Comparison of ENCODE assay signal across 9 mouse cellular contexts in genomic region chr1:171478968-171479367, GRCm38 (mm10). TPM values are rescaled to one million over a fixed set of nuclear protein-coding genes. Genes with fewer than 3 reads are reported as not detected.
A peak's percentile ranks its signal among the peaks of the same experiment; 100 is the strongest.
DNase-seq lines count a peak whose midpoint lies in the region; ATAC-seq and TF ChIP-seq lines count a peak whose summit lies in the region.
"Had no signal": no experiment of that assay in that cellular context is flagged by ENCODE, and none has a peak within 500 bp of the region (broad histone marks: within the 10 kb centered on the region; RNA-seq: fewer than 3 reads in every experiment).

No protein-coding gene starts in this region.

- H3K9ac ChIP-seq in intestine, embryonic 14.5 days (ENCODE audit: low read length), result no peak overlapping the region
- no peak overlapping the region for H3K9ac ChIP-seq in intestine, embryonic 16.5 days (ENCODE audit: low read depth, low read length)
- H3K9ac ChIP-seq in midbrain, postnatal 0 days (replicated peaks; ENCODE audit: low read length, poor library complexity, severe bottlenecking), result no peak overlapping the region
- no peak overlapping the region for H3K9ac ChIP-seq in stomach, postnatal 0 days (ENCODE audit: low read length)

- peaks cover 9% of the 10 kb centered on the region for H3K9me3 ChIP-seq in intestine, embryonic 14.5 days (ENCODE audit: control insufficient read depth, low read length)
- no peaks in the 10 kb centered on the region for H3K9me3 ChIP-seq in intestine, embryonic 16.5 days (ENCODE audit: control insufficient read depth, low read length)
- H3K9me3 ChIP-seq in midbrain, postnatal 0 days (ENCODE audit: low read length), result no peaks in the 10 kb centered on the region
- H3K9me3 ChIP-seq in stomach, postnatal 0 days (ENCODE audit: control insufficient read depth, low read length), result no peaks in the 10 kb centered on the region

- H3K4me1 ChIP-seq in intestine, embryonic 14.5 days (replicated peaks; ENCODE audit: control insufficient read depth, insufficient read depth, low read length), result no peaks in the 10 kb centered on the region
- H3K4me1 ChIP-seq in intestine, embryonic 16.5 days (ENCODE audit: control insufficient read depth, insufficient read depth, low read length), result no peaks in the 10 kb centered on the region
- H3K4me1 ChIP-seq in midbrain, postnatal 0 days (ENCODE audit: insufficient read depth, low read length), result no peaks in the 10 kb centered on the region
- no peaks in the 10 kb centered on the region for H3K4me1 ChIP-seq in stomach, postnatal 0 days (replicated peaks; ENCODE audit: control insufficient read depth, insufficient read depth)

- H3K27me3 ChIP-seq in intestine, embryonic 14.5 days (replicated peaks; ENCODE audit: control insufficient read depth, insufficient read depth, low read length), result no peaks in the 10 kb centered on the region
- no peaks in the 10 kb centered on the region for H3K27me3 ChIP-seq in intestine, embryonic 16.5 days (replicated peaks; ENCODE audit: control insufficient read depth, insufficient read depth, low read length)
- no peaks in the 10 kb centered on the region for H3K27me3 ChIP-seq in midbrain, postnatal 0 days (ENCODE audit: insufficient read depth, low read length)
- H3K27me3 ChIP-seq in stomach, postnatal 0 days (ENCODE audit: control insufficient read depth, insufficient read depth, low read length), result no peaks in the 10 kb centered on the region

- no peak overlapping the region for H3K4me3 ChIP-seq in intestine, embryonic 14.5 days (ENCODE audit: low read depth, low read length)
- no peak overlapping the region for H3K4me3 ChIP-seq in intestine, embryonic 16.5 days (ENCODE audit: low read length)
- no peak overlapping the region for H3K4me3 ChIP-seq in midbrain, postnatal 0 days (ENCODE audit: low read depth, low read length)
- H3K4me3 ChIP-seq in stomach, postnatal 0 days (ENCODE audit: low read depth, low read length), result no peak overlapping the region

- no peak overlapping the region for H3K4me2 ChIP-seq in intestine, embryonic 14.5 days (ENCODE audit: low read length)
- H3K4me2 ChIP-seq in intestine, embryonic 16.5 days (ENCODE audit: low read depth, low read length), result no peak overlapping the region
- no peak overlapping the region for H3K4me2 ChIP-seq in midbrain, postnatal 0 days (ENCODE audit: low read depth, low read length, poor library complexity, severe bottlenecking)
- no peak overlapping the region for H3K4me2 ChIP-seq in stomach, postnatal 0 days (replicated peaks; ENCODE audit: low read depth)

- intact Hi-C loops in left cerebral cortex, postnatal 4 days (cut with DNase I), result loop anchor here (5.0 kb wide), 1 partner anchor 117 kb away; the partner anchor contains the start of gene Klhdc9

- TF ChIP-seq EP300 in stomach, postnatal 0 days (optimal IDR thresholded peaks at IDR 0.05), result no peak

- no peaks in the 10 kb centered on the region for H3K36me3 ChIP-seq in intestine, embryonic 14.5 days (ENCODE audit: control insufficient read depth, insufficient read depth, low read length)
- no peaks in the 10 kb centered on the region for H3K36me3 ChIP-seq in intestine, embryonic 16.5 days (ENCODE audit: control insufficient read depth, insufficient read depth, low read length)
- no peaks in the 10 kb centered on the region for H3K36me3 ChIP-seq in midbrain, postnatal 0 days (ENCODE audit: insufficient read depth, low read length)
- H3K36me3 ChIP-seq in stomach, postnatal 0 days (ENCODE audit: control insufficient read depth, insufficient read depth, low read length), result no peaks in the 10 kb centered on the region

- peak; percentile 81 for DNase-seq in intestine, embryonic 14.5 days (ENCODE audit: low spot score)
- peak; percentile 52 for DNase-seq in cerebellum, adult 11-12 months
- DNase-seq in frontal cortex, adult 2 months (ENCODE audit: extremely low spot score in 1 of 2, low spot score in 1 of 2), result peak; percentile 31 to 86
- DNase-seq in kidney, adult 8-10 months, result peak; percentile 52 to 85
- peak; percentile 65 for DNase-seq in left cerebral cortex, postnatal 4 days
- peak; percentile 64 for DNase-seq in midbrain, postnatal 0 days (ENCODE audit: low spot score)
- peak; percentile 80 for DNase-seq in stomach, postnatal 0 days (ENCODE audit: low spot score)

- ATAC-seq in intestine, embryonic 14.5 days (replicated peaks; ENCODE audit: low FRiP score, low TSS enrichment, low read depth), result no peak; the same call in 1 of the 2 replicates
- ATAC-seq in intestine, embryonic 16.5 days, result no peak
- no peak for ATAC-seq in midbrain, postnatal 0 days (ENCODE audit: low FRiP score)
- ATAC-seq in stomach, postnatal 0 days (ENCODE audit: low FRiP score, low TSS enrichment), result peak; percentile 21

- 53% methylated on average over 2 of the region's 2 CpGs for WGBS in intestine, embryonic 14.5 days
- 54% methylated on average over 2 of the region's 2 CpGs for WGBS in intestine, embryonic 16.5 days
- WGBS in midbrain, postnatal 0 days, result 44% methylated on average over 2 of the region's 2 CpGs
- WGBS in stomach, postnatal 0 days, result 31% methylated on average over 2 of the region's 2 CpGs

- no peak overlapping the region for H3K27ac ChIP-seq in intestine, embryonic 14.5 days (ENCODE audit: low read depth)
- H3K27ac ChIP-seq in intestine, embryonic 16.5 days (ENCODE audit: low read length), result no peak overlapping the region
- no peak overlapping the region for H3K27ac ChIP-seq in midbrain, postnatal 0 days (ENCODE audit: low read depth, low read length)
- H3K27ac ChIP-seq in stomach, postnatal 0 days (replicated peaks), result no peak overlapping the region
- H3K27ac ChIP-seq: macrophage had no signal

- peak; percentile 83 for TF ChIP-seq CTCF in midbrain, postnatal 0 days (IDR thresholded peaks at IDR 0.05)
- TF ChIP-seq CTCF in stomach, postnatal 0 days (IDR thresholded peaks at IDR 0.05; ENCODE audit: low read depth), result peak; percentile 91

RNA-seq across cellular contexts. Expression of gene Alyref2, which starts 24.3 kb away (rescaled TPM):
- 10.9 and 12.3 TPM in 2 replicates for polyA plus RNA-seq in intestine, embryonic 14.5 days (2014; fragmentation: Nextera tagmentation; extraction: Ambion mirVana)
- polyA plus RNA-seq in intestine, embryonic 16.5 days (2015; fragmentation: Nextera tagmentation; extraction: Ambion mirVana), result 11.1 and 11.2 TPM in 2 replicates
- polyA plus RNA-seq in frontal cortex, adult 2 months (2012; rRNA removed), result 6.4 and 7.3 TPM in 2 replicates
- 10 to 100 TPM; 10.5 to 10.9 TPM for total RNA-seq in left cerebral cortex, postnatal 4 days (2021)
- total RNA-seq in midbrain, postnatal 0 days (2014; rRNA removed), result 9.4 and 14.7 TPM in 2 replicates
- 22.1 and 22.2 TPM in 2 replicates for polyA plus RNA-seq in midbrain, postnatal 0 days (2015; fragmentation: Nextera tagmentation; extraction: Ambion mirVana)
- 11.1 and 11.2 TPM in 2 replicates for polyA plus RNA-seq in stomach, postnatal 0 days (2015; fragmentation: Nextera tagmentation; extraction: Ambion mirVana)

RNA-seq across cellular contexts. Expression of gene F11r, which starts 41.6 kb away (rescaled TPM):
- polyA plus RNA-seq in intestine, embryonic 14.5 days (2014; fragmentation: Nextera tagmentation; extraction: Ambion mirVana), result 88.7 and 92.1 TPM in 2 replicates
- 101 and 108 TPM in 2 replicates for polyA plus RNA-seq in intestine, embryonic 16.5 days (2015; fragmentation: Nextera tagmentation; extraction: Ambion mirVana)
- 8.6 and 9.5 TPM in 2 replicates for polyA plus RNA-seq in frontal cortex, adult 2 months (2012; rRNA removed)
- total RNA-seq in left cerebral cortex, postnatal 4 days (2021), result 1 to 10 TPM; 4.9 to 6.2 TPM
- total RNA-seq in midbrain, postnatal 0 days (2014; rRNA removed), result 6.6 and 9.2 TPM in 2 replicates
- polyA plus RNA-seq in midbrain, postnatal 0 days (2015; fragmentation: Nextera tagmentation; extraction: Ambion mirVana), result 7.6 and 8.9 TPM in 2 replicates
- 95.8 and 113 TPM in 2 replicates for polyA plus RNA-seq in stomach, postnatal 0 days (2015; fragmentation: Nextera tagmentation; extraction: Ambion mirVana)

RNA-seq across cellular contexts. Expression of gene Itln1, which starts 56.1 kb away (rescaled TPM):
- polyA plus RNA-seq in intestine, embryonic 14.5 days (2014; fragmentation: Nextera tagmentation; extraction: Ambion mirVana), result not detected in 2 replicates
- 0.20 and 0.23 TPM in 2 replicates for polyA plus RNA-seq in intestine, embryonic 16.5 days (2015; fragmentation: Nextera tagmentation; extraction: Ambion mirVana)
- not detected in 2 replicates for polyA plus RNA-seq in frontal cortex, adult 2 months (2012; rRNA removed)
- total RNA-seq in left cerebral cortex, postnatal 4 days (2021), result not detected
- not detected in 2 replicates for total RNA-seq in midbrain, postnatal 0 days (2014; rRNA removed)
- polyA plus RNA-seq in midbrain, postnatal 0 days (2015; fragmentation: Nextera tagmentation; extraction: Ambion mirVana), result not detected in 2 replicates
- 0.25 and 0.33 TPM in 2 replicates for polyA plus RNA-seq in stomach, postnatal 0 days (2015; fragmentation: Nextera tagmentation; extraction: Ambion mirVana)
- polyA plus RNA-seq: macrophage had no signal
